Mouse (Mus musculus) liver, postnatal 0 days (tissue): ENCODE measurements around the gene H2-M10.5. TPM values are rescaled to one million over a fixed set of nuclear protein-coding genes. Genes with fewer than 3 reads are reported as not detected.
"Not testable (repeated sequence)": the region's sequence is repeated elsewhere in the genome, so short reads cannot be mapped to it uniquely, and the experiment has no call there.

ENCODE experiments used
- ATAC-seq: fragments of 200-750 bp; cut with Nextera tagmentation; 2 replicates; pipeline ENCODE4 v1.8.0; 2017; ENCODE audit warnings: mild to moderate bottlenecking, moderate library complexity
- DNase-seq: peaks from one replicate; pipeline ENCODE4 v3.0.0-alpha.2; 2016
- H3K27ac ChIP-seq: fragments of 300-500 bp; sonication (generic); 2 replicates; pipeline ENCODE4 v1.5.1; 2014; ENCODE audit warnings: antibody characterized with exemption, moderate library complexity, mild to moderate bottlenecking, low read depth
- H3K27me3 ChIP-seq: fragments of 300-500 bp; sonication (generic); 2 replicates; pipeline ENCODE4 v1.6.1; 2014; ENCODE audit warnings: low read length, control low read depth, mixed read lengths; ENCODE audit not compliant: insufficient read depth
- H3K36me3 ChIP-seq: fragments of 300-500 bp; sonication (generic); replicated peaks from 2 replicates; pipeline ENCODE4 v1.6.1; 2014; ENCODE audit warnings: mild to moderate bottlenecking, control low read depth, low read length, moderate library complexity, mixed read lengths; ENCODE audit not compliant: insufficient read depth
- H3K4me1 ChIP-seq: fragments of 300-500 bp; sonication (generic); 2 replicates; pipeline ENCODE4 v1.6.1; 2014; ENCODE audit warnings: antibody characterized with exemption, mild to moderate bottlenecking, control low read depth; ENCODE audit not compliant: insufficient read depth
- H3K4me2 ChIP-seq: fragments of 300-500 bp; sonication (generic); 2 replicates; pipeline ENCODE4 v1.6.1; 2014; ENCODE audit warnings: low read depth, mild to moderate bottlenecking, low read length, moderate library complexity, mixed read lengths
- H3K4me3 ChIP-seq: fragments of 300-500 bp; sonication (generic); 2 replicates; pipeline ENCODE4 v1.5.1; 2014; ENCODE audit warnings: low read depth, low read length
- H3K9ac ChIP-seq: fragments of 300-500 bp; sonication (generic); replicated peaks from 2 replicates; pipeline ENCODE4 v1.6.1; 2014; ENCODE audit warnings: mild to moderate bottlenecking, moderate library complexity
- H3K9me3 ChIP-seq: fragments of 300-500 bp; sonication (generic); 2 replicates; pipeline ENCODE4 v1.6.1; 2016; ENCODE audit warnings: mild to moderate bottlenecking, control low read depth, low read length, mixed read lengths
- CTCF ChIP-seq: sonication (generic); IDR thresholded peaks from 2 replicates; pipeline ENCODE4 v1.5.1; 2016; ENCODE audit warnings: antibody characterized with exemption, low read depth
- EP300 ChIP-seq: IDR thresholded peaks from 2 replicates; pipeline ENCODE4 v1.6.1; 2016; ENCODE audit warnings: antibody characterized with exemption, low read depth, mild to moderate bottlenecking
- WGBS: fragments of 180-500 bp; shearing (Covaris S2); extraction: QIAGEN DNeasy Blood & Tissue Kit; methylation state at CpG from one replicate; pipeline ENCODE4 v1.1.7; 2014; ENCODE audit not compliant: insufficient replicate concordance; 5-methylcytosine and 5-hydroxymethylcytosine counted together
- polyA plus RNA-seq: library from polyadenylated mRNA; unstranded; fragments of >200 nt; fragmentation: Nextera tagmentation; extraction: Ambion mirVana; gene quantifications from 2 replicates; pipeline ENCODE4 v1.2.1, GENCODE M21; 2015

Gene H2-M10.5
- polyA plus RNA-seq, 1 experiment from 2014 or later = not detected

- Histone ChIP-seq H3K4me1 (no peaks in the 10 kb centered on the region), H3K9me3 (no peaks in the 10 kb centered on the region), H3K4me2 (no peak overlapping the region), H3K36me3 (no peaks in the 10 kb centered on the region), H3K9ac (no peak overlapping the region), H3K27me3 (no peaks in the 10 kb centered on the region), H3K27ac (no peak overlapping the region), H3K4me3 (no peak overlapping the region)
- no peak for ATAC-seq
- TF ChIP-seq CTCF = no peak
- TF ChIP-seq EP300 = no peak
- WGBS = 72% methylated on average over 2 of the region's 2 CpGs
- no peak for DNase-seq
Measured at GRCm38 (mm10) chr17:36788351-36788750, 15.6 kb downstream of the H2-M10.5 start.

GRCm38 (mm10) chr17:36788801-36789200, 16.1 kb downstream of the H2-M10.5 start:
- DNase-seq = peak; percentile 54
- not testable (repeated sequence) for H3K27ac ChIP-seq, H3K4me1 ChIP-seq, H3K27me3 ChIP-seq, H3K4me2 ChIP-seq, H3K4me3 ChIP-seq, ATAC-seq, H3K36me3 ChIP-seq, H3K9ac ChIP-seq, H3K9me3 ChIP-seq
- TF ChIP-seq CTCF = peak; percentile 85

- Histone ChIP-seq H3K36me3 (no peaks in the 10 kb centered on the region), H3K9me3 (no peaks in the 10 kb centered on the region), H3K4me3 (no peak overlapping the region), H3K4me2 (no peak overlapping the region), H3K9ac (no peak overlapping the region), H3K27ac (no peak overlapping the region), H3K4me1 (peaks cover 4% of the 10 kb centered on the region; the same call in 1 of the 2 replicates), H3K27me3 (no peaks in the 10 kb centered on the region)
- DNase-seq (no peak), ATAC-seq (no peak)
- WGBS = 51% methylated on average over 10 of the region's 10 CpGs
- TF ChIP-seq CTCF (no peak), EP300 (no peak)
Measured at GRCm38 (mm10) chr17:36799493-36799892, 26.8 kb downstream of the H2-M10.5 start.

- WGBS = 41% methylated on average over 4 of the region's 4 CpGs
- not testable (repeated sequence) for H3K4me3 ChIP-seq, H3K4me2 ChIP-seq, H3K9ac ChIP-seq, H3K36me3 ChIP-seq, H3K4me1 ChIP-seq, DNase-seq, H3K27ac ChIP-seq, ATAC-seq, H3K9me3 ChIP-seq, H3K27me3 ChIP-seq
Measured at GRCm38 (mm10) chr17:36799921-36800462, 27.3 kb downstream of the H2-M10.5 start.

GRCm38 (mm10) chr17:36811871-36812270, 39.2 kb downstream of the H2-M10.5 start, which contains the start of gene H2-M10.6:
H2-M10.6 (plus strand) TSS chr17:36812171.
- ATAC-seq = no peak
- H3K4me3 ChIP-seq = no peak within 1 kb of the TSS
- no peak for TF ChIP-seq EP300
- no peak for TF ChIP-seq CTCF
- DNase-seq = no peak
- H3K4me2 ChIP-seq = no peak within 1 kb of the TSS
- H3K27ac ChIP-seq = no peak within 1 kb of the TSS
- no peaks in the 10 kb centered on the region for H3K36me3 ChIP-seq
- no peaks in the 10 kb centered on the region for H3K9me3 ChIP-seq
- no peaks in the 10 kb centered on the region for H3K4me1 ChIP-seq
- no peak within 1 kb of the TSS for H3K9ac ChIP-seq
- no peaks in the 10 kb centered on the region for H3K27me3 ChIP-seq

- Histone ChIP-seq H3K9ac (no peak overlapping the region), H3K4me2 (no peak overlapping the region), H3K4me1 (peaks cover 3% of the 10 kb centered on the region; the same call in 1 of the 2 replicates), H3K27me3 (no peaks in the 10 kb centered on the region), H3K27ac (no peak overlapping the region), H3K4me3 (no peak overlapping the region), H3K36me3 (no peaks in the 10 kb centered on the region), H3K9me3 (no peaks in the 10 kb centered on the region)
- DNase-seq (peak; percentile 74), ATAC-seq (peak; percentile 54)
- TF ChIP-seq EP300 (no peak), CTCF (peak; percentile 85)
Measured at GRCm38 (mm10) chr17:36824005-36824404, 51.3 kb downstream of the H2-M10.5 start.

GRCm38 (mm10) chr17:36825525-36825924, 52.8 kb downstream of the H2-M10.5 start:
- H3K36me3 ChIP-seq = no peaks in the 10 kb centered on the region
- no peaks in the 10 kb centered on the region for H3K27me3 ChIP-seq
- no peak overlapping the region for H3K9ac ChIP-seq
- no peak overlapping the region for H3K4me2 ChIP-seq
- ATAC-seq = 0 out of 2 replicates have a peak, but pooled peaks have one; percentile 26
- no peak overlapping the region for H3K4me3 ChIP-seq
- no peak overlapping the region for H3K27ac ChIP-seq
- peaks cover 3% of the 10 kb centered on the region; the same call in 1 of the 2 replicates for H3K4me1 ChIP-seq
- WGBS = 25% methylated on average over 4 of the region's 4 CpGs
- no peak for DNase-seq
- H3K9me3 ChIP-seq = no peaks in the 10 kb centered on the region
- TF ChIP-seq CTCF (peak; percentile 49), EP300 (no peak)

Other genes with a start within 250 kb of the H2-M10.5 start
- gene H2-M11, start 225.8 kb upstream of the H2-M10.5 start, polyA plus RNA-seq = not detected in 2 replicates
- not detected in 2 replicates for gene H2-M9, start 130.2 kb upstream of the H2-M10.5 start, polyA plus RNA-seq
- not detected in 2 replicates for gene H2-M1, start 100.7 kb upstream of the H2-M10.5 start, polyA plus RNA-seq
- gene H2-M10.6, start 39.3 kb downstream of the H2-M10.5 start, polyA plus RNA-seq = not detected in 2 replicates
- gene Trim26, start 64.2 kb downstream of the H2-M10.5 start, polyA plus RNA-seq = 16.8 and 19.1 TPM in 2 replicates
- gene Trim15, start 94.3 kb downstream of the H2-M10.5 start, polyA plus RNA-seq = 0.12 TPM in 1 of 2 replicates, not detected in the other
- gene Trim10, start 96.7 kb downstream of the H2-M10.5 start, polyA plus RNA-seq = 85.7 and 86.7 TPM in 2 replicates
- gene Trim40, start 117.2 kb downstream of the H2-M10.5 start, polyA plus RNA-seq = not detected in 2 replicates
- gene Trim31, start 125.2 kb downstream of the H2-M10.5 start, polyA plus RNA-seq = not detected in 2 replicates
- gene Rnf39, start 170.0 kb downstream of the H2-M10.5 start, polyA plus RNA-seq = 0.11 TPM in 1 of 2 replicates, not detected in the other
- gene Ppp1r11, start 178.8 kb downstream of the H2-M10.5 start, polyA plus RNA-seq = 39.9 and 41.7 TPM in 2 replicates
- 19.3 and 23.7 TPM in 2 replicates for gene Znrd1, start 185.6 kb downstream of the H2-M10.5 start, polyA plus RNA-seq
- 4.1 and 5.6 TPM in 2 replicates for gene Znrd1as, start 185.7 kb downstream of the H2-M10.5 start, polyA plus RNA-seq
- gene 2410137M14Rik, start 208.3 kb downstream of the H2-M10.5 start, polyA plus RNA-seq = not detected in 2 replicates
- gene H2-M5, start 216.6 kb downstream of the H2-M10.5 start, polyA plus RNA-seq = 0.04 TPM in 1 of 2 replicates, not detected in the other
- 1.4 and 2.3 TPM in 2 replicates for gene Zfp57, start 228.3 kb downstream of the H2-M10.5 start, polyA plus RNA-seq